16 mouse cellular contexts compared by ENCODE assay signal in the genomic region with DNA sequence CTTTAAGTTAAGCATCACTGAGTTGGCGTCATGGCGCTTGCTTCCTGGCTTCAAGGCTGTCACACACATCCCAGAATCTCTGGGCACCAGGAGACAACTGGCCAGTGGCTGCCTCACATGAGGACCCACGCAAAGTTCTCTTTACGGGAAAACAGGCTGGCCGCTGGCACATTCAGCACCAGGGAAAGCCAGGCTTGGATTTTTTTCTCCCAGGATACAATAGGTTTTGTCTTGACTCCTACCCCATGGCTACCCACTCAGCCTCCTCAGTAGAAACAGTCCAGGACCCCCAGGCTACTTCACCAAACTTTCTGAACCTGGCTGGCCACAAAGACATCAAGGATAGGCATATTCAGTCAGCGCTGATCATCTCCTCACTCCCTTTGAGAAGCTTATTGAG.
"Had no signal": no experiment of that assay in that cellular context is flagged by ENCODE, and none has a peak within 500 bp of the region (broad histone marks: within the 10 kb centered on the region; RNA-seq: fewer than 3 reads in every experiment).

No protein-coding gene starts in this region.

- H3K4me3 ChIP-seq: neural tube, embryonic 13.5 days; neural tube, embryonic 15.5 days; stomach, embryonic 15.5 days had no signal

- H3K9me3 ChIP-seq: neural tube, embryonic 13.5 days; neural tube, embryonic 15.5 days; stomach, embryonic 15.5 days had no signal

- DNase-seq: retina, postnatal 1 day; right cerebral cortex, adult 18-20 months; right cerebral cortex, postnatal 14 days; right cerebral cortex, postnatal 25 days; right cerebral cortex, postnatal 4 days; spleen, adult 18-20 months; thymus, adult 18-20 months; thymus, adult 2 months; thymus, postnatal 14 days; thymus, postnatal 25 days; thymus, postnatal 36 days; thymus, postnatal 4 days had no signal

- H3K9ac ChIP-seq: neural tube, embryonic 13.5 days; neural tube, embryonic 15.5 days; stomach, embryonic 15.5 days had no signal

- H3K27ac ChIP-seq: neural tube, embryonic 13.5 days; neural tube, embryonic 15.5 days; stomach, embryonic 15.5 days; stomach, postnatal 0 days had no signal

- H3K36me3 ChIP-seq: neural tube, embryonic 13.5 days; neural tube, embryonic 15.5 days; stomach, embryonic 15.5 days had no signal
